Comparison of ENCODE assay signal across 20 mouse cellular contexts in genomic region chr5:99994166-99994565, GRCm38 (mm10). TPM values are rescaled to one million over a fixed set of nuclear protein-coding genes. Genes with fewer than 3 reads are reported as not detected.
A peak's percentile ranks its signal among the peaks of the same experiment; 100 is the strongest.
DNase-seq lines count a peak whose midpoint lies in the region; ATAC-seq and TF ChIP-seq lines count a peak whose summit lies in the region.
"Had no signal": no experiment of that assay in that cellular context is flagged by ENCODE, and none has a peak within 500 bp of the region (broad histone marks: within the 10 kb centered on the region; RNA-seq: fewer than 3 reads in every experiment).

No protein-coding gene starts in this region.

- DNase-seq in kidney, adult 18-20 months = peak; percentile 20
- no peak for DNase-seq in kidney, postnatal 4 days
- peak; percentile 84 for DNase-seq in adipocyte (ENCODE audit: low spot score)
- DNase-seq in liver, postnatal 0 days = peak; percentile 46
- DNase-seq in cerebellum, adult 2 months = no peak
- DNase-seq in lung, adult 18-20 months = no peak
- DNase-seq: cerebellum, postnatal 25 days; left cerebral cortex, postnatal 4 days; lung, embryonic 14.5 days; right cerebral cortex, postnatal 14 days; thymus, postnatal 25 days had no signal

- peak overlapping the region; percentile 35; the same call in 1 of the 2 replicates for H3K27ac ChIP-seq in intestine, postnatal 0 days (ENCODE audit: low read depth, low read length)
- H3K27ac ChIP-seq in liver, postnatal 0 days (ENCODE audit: low read depth) = peak overlapping the region; percentile 74
- no peak overlapping the region for H3K27ac ChIP-seq in cerebellum, adult 2 months (ENCODE audit: insufficient read depth, low read length)
- H3K27ac ChIP-seq: forebrain, embryonic 12.5 days; heart, embryonic 15.5 days; hindbrain, postnatal 0 days; layer of hippocampus, adult 2 months; macrophage; midbrain, embryonic 12.5 days had no signal

- no peaks in the 10 kb centered on the region for H3K4me1 ChIP-seq in intestine, postnatal 0 days (replicated peaks; ENCODE audit: control insufficient read depth, insufficient read depth, low read length)
- 0 out of 2 replicates have a peak, but pooled peaks cover 3% of the 10 kb centered on the region for H3K4me1 ChIP-seq in liver, postnatal 0 days (ENCODE audit: insufficient read depth)
- no peaks in the 10 kb centered on the region for H3K4me1 ChIP-seq in cerebellum, adult 2 months (ENCODE audit: control insufficient read depth, insufficient read depth, low read length)
- H3K4me1 ChIP-seq: forebrain, embryonic 12.5 days; heart, embryonic 15.5 days; midbrain, embryonic 12.5 days had no signal

- peak overlapping the region; percentile 3; the same call in 1 of the 2 replicates for H3K4me2 ChIP-seq in intestine, postnatal 0 days (replicated peaks; ENCODE audit: low read depth)
- H3K4me2 ChIP-seq in liver, postnatal 0 days (ENCODE audit: low read depth, low read length) = 0 out of 2 replicates have a peak overlapping the region, but pooled peaks have one; percentile 4
- H3K4me2 ChIP-seq: forebrain, embryonic 12.5 days; heart, embryonic 15.5 days; lung, embryonic 14.5 days; midbrain, embryonic 12.5 days had no signal

- peak; percentile 53 for TF ChIP-seq EP300 in liver, postnatal 0 days (IDR thresholded peaks at IDR 0.05; ENCODE audit: low read depth)

- no peaks in the 10 kb centered on the region for H3K36me3 ChIP-seq in intestine, postnatal 0 days (ENCODE audit: control insufficient read depth, insufficient read depth)
- H3K36me3 ChIP-seq in liver, postnatal 0 days (replicated peaks; ENCODE audit: insufficient read depth, low read length) = no peaks in the 10 kb centered on the region
- H3K36me3 ChIP-seq: forebrain, embryonic 12.5 days; heart, embryonic 15.5 days; midbrain, embryonic 12.5 days had no signal

- no peak overlapping the region for H3K9ac ChIP-seq in intestine, postnatal 0 days (ENCODE audit: low read depth, low read length)
- no peak overlapping the region for H3K9ac ChIP-seq in liver, postnatal 0 days (replicated peaks)
- H3K9ac ChIP-seq: forebrain, embryonic 12.5 days; heart, embryonic 15.5 days; lung, embryonic 14.5 days; midbrain, embryonic 12.5 days had no signal

- no peak for TF ChIP-seq CTCF in intestine, postnatal 0 days (IDR thresholded peaks at IDR 0.05; ENCODE audit: low read depth)
- TF ChIP-seq CTCF in liver, postnatal 0 days (IDR thresholded peaks at IDR 0.05; ENCODE audit: low read depth) = no peak
- no peak for TF ChIP-seq CTCF in cerebellum, adult 2 months (IDR thresholded peaks at IDR 0.05; ENCODE audit: borderline replicate concordance, insufficient read depth, low read depth, low read length)

- no peaks in the 10 kb centered on the region for H3K27me3 ChIP-seq in intestine, postnatal 0 days (replicated peaks; ENCODE audit: control insufficient read depth, insufficient read depth, low read length)
- H3K27me3 ChIP-seq in liver, postnatal 0 days (ENCODE audit: insufficient read depth, low read length) = no peaks in the 10 kb centered on the region
- H3K27me3 ChIP-seq in cerebellum, adult 2 months (ENCODE audit: control insufficient read depth, insufficient read depth, low read length) = no peaks in the 10 kb centered on the region
- H3K27me3 ChIP-seq: forebrain, embryonic 12.5 days; heart, embryonic 15.5 days; midbrain, embryonic 12.5 days; Patski had no signal

- H3K9me3 ChIP-seq in intestine, postnatal 0 days (ENCODE audit: control insufficient read depth) = no peaks in the 10 kb centered on the region
- peaks cover 2% of the 10 kb centered on the region; the same call in 1 of the 2 replicates for H3K9me3 ChIP-seq in liver, postnatal 0 days (ENCODE audit: low read length)
- H3K9me3 ChIP-seq: forebrain, embryonic 12.5 days; heart, embryonic 15.5 days had no signal

- no peak overlapping the region for H3K4me3 ChIP-seq in intestine, postnatal 0 days (ENCODE audit: low read depth, low read length)
- H3K4me3 ChIP-seq in liver, postnatal 0 days (ENCODE audit: low read depth, low read length) = no peak overlapping the region
- no peak overlapping the region for H3K4me3 ChIP-seq in cerebellum, adult 2 months (replicated peaks; ENCODE audit: insufficient read depth, low read depth, low read length)
- H3K4me3 ChIP-seq: forebrain, embryonic 12.5 days; heart, embryonic 15.5 days; layer of hippocampus, adult 2 months; midbrain, embryonic 12.5 days had no signal

- no peak for TF ChIP-seq POLR2A in cerebellum, adult 2 months (IDR thresholded peaks at IDR 0.05; ENCODE audit: borderline replicate concordance, insufficient read depth, low read length)

- ATAC-seq in intestine, postnatal 0 days = peak; percentile 85
- peak; percentile 97 for ATAC-seq in liver, postnatal 0 days
- ATAC-seq: activated CD4-positive, CD25-positive, alpha-beta regulatory T cell, adult 4 months; hindbrain, postnatal 0 days; Patski had no signal

- 44% methylated on average over 3 of the region's 3 CpGs for WGBS in intestine, postnatal 0 days
- WGBS in liver, postnatal 0 days (ENCODE audit: insufficient replicate concordance) = 56% methylated on average over 3 of the region's 3 CpGs
- WGBS in cerebellum, adult 2 months = 84% methylated on average over 3 of the region's 3 CpGs

RNA-seq across cellular contexts. Expression of gene 4930524J08Rik, which starts 15.3 kb away (rescaled TPM):
- polyA plus RNA-seq in intestine, postnatal 0 days (2015; fragmentation: Nextera tagmentation; extraction: Ambion mirVana) = 1.5 and 2.4 TPM in 2 replicates
- polyA plus RNA-seq in liver, postnatal 0 days (2015; fragmentation: Nextera tagmentation; extraction: Ambion mirVana) = 0.96 and 1.4 TPM in 2 replicates
- polyA plus RNA-seq in cerebellum, adult 2 months (2012; rRNA removed) = 1.6 and 1.8 TPM in 2 replicates
- polyA plus RNA-seq: activated CD4-positive, CD25-positive, alpha-beta regulatory T cell, adult 4 months had no signal

RNA-seq across cellular contexts. Expression of gene Hnrnpd, which starts 15.4 kb away (rescaled TPM):
- polyA plus RNA-seq in intestine, postnatal 0 days (2015; fragmentation: Nextera tagmentation; extraction: Ambion mirVana) = 66.5 and 67.1 TPM in 2 replicates
- polyA plus RNA-seq in liver, postnatal 0 days (2015; fragmentation: Nextera tagmentation; extraction: Ambion mirVana) = 38.1 and 45.4 TPM in 2 replicates
- polyA plus RNA-seq in cerebellum, adult 2 months (2012; rRNA removed) = 114 and 127 TPM in 2 replicates

RNA-seq across cellular contexts. Expression of gene Hnrnpdl, which starts 45.3 kb away (rescaled TPM):
- polyA plus RNA-seq in intestine, postnatal 0 days (2015; fragmentation: Nextera tagmentation; extraction: Ambion mirVana) = 61.6 and 63.2 TPM in 2 replicates
- polyA plus RNA-seq in liver, postnatal 0 days (2015; fragmentation: Nextera tagmentation; extraction: Ambion mirVana) = 32.6 and 33.3 TPM in 2 replicates
- 257 and 262 TPM in 2 replicates for polyA plus RNA-seq in cerebellum, adult 2 months (2012; rRNA removed)

RNA-seq across cellular contexts. Expression of gene Enoph1, which starts 45.6 kb away (rescaled TPM):
- polyA plus RNA-seq in intestine, postnatal 0 days (2015; fragmentation: Nextera tagmentation; extraction: Ambion mirVana) = 26.6 TPM in 2 replicates
- polyA plus RNA-seq in liver, postnatal 0 days (2015; fragmentation: Nextera tagmentation; extraction: Ambion mirVana) = 9.2 and 10.6 TPM in 2 replicates
- polyA plus RNA-seq in cerebellum, adult 2 months (2012; rRNA removed) = 64.7 and 74.6 TPM in 2 replicates

Comparison
In these comparisons a context has a peak if more than half of its experiments do, and no peak if none do; other contexts are left out.
1. DNase-seq: peak in kidney, adult 18-20 months (single experiment), adipocyte (single experiment) and liver, postnatal 0 days (single experiment); none in kidney, postnatal 4 days (0 of 2), cerebellum, adult 2 months (0 of 2) and lung, adult 18-20 months (0 of 2).